Mouse (Mus musculus): ENCODE results near the gene Syngr1. TPM values are rescaled to one million over a fixed set of nuclear protein-coding genes. Genes with fewer than 3 reads are reported as not detected.

The Syngr1 gene
- total and polyA plus RNA-seq, 3 experiments: 44.2 to 86.9 (median 74.6) TPM

- Histone ChIP-seq H3K27me3 (ENCODE audit: insufficient read depth, low read length) (no peaks in the 10 kb centered on the region), H3K4me3 (ENCODE audit: low read depth, low read length) (no peak overlapping the region; the same call in 1 of the 2 replicates), H3K36me3 (replicated peaks) (peaks cover 95% of the 10 kb centered on the region), H3K4me1 (ENCODE audit: insufficient read depth, low read depth, low read length) (peaks cover 35% of the 10 kb centered on the region), H3K9me3 (replicated peaks) (no peaks in the 10 kb centered on the region)
- DNase-seq (ENCODE audit: low spot score) (peak; percentile 48), ATAC-seq (ENCODE audit: extremely low read depth, insufficient number of reproducible peaks, low FRiP score, poor library complexity, severe bottlenecking) (no peak)
- no peak for TF ChIP-seq GATA1 (IDR thresholded peaks at IDR 0.05; ENCODE audit: borderline replicate concordance, low read length)
- no peak for TF ChIP-seq GATA2 (IDR thresholded peaks at IDR 0.05; ENCODE audit: borderline replicate concordance, low read depth, low read length)
- TF ChIP-seq CTCF (IDR thresholded peaks at IDR 0.05; ENCODE audit: low read depth, low read length): no peak
- no peak for TF ChIP-seq TAL1 (conservative IDR thresholded peaks at IDR 0.05; ENCODE audit: low read depth, low read length)
- TF ChIP-seq POLR2AphosphoS5 (IDR thresholded peaks at IDR 0.05; ENCODE audit: insufficient replicate concordance, low read depth, low read length): no peak
These were observed 55.0 kb downstream of the Syngr1 start for GRCm38 (mm10) chr15:80146153-80146552.

- no peaks in the 10 kb centered on the region for H3K9me3 ChIP-seq (replicated peaks)
- no peaks in the 10 kb centered on the region for H3K27me3 ChIP-seq (ENCODE audit: insufficient read depth, low read length)
- H3K4me3 ChIP-seq (ENCODE audit: low read depth, low read length): no peak overlapping the region
- H3K36me3 ChIP-seq (replicated peaks): peaks cover 94% of the 10 kb centered on the region
- peaks cover 35% of the 10 kb centered on the region for H3K4me1 ChIP-seq (ENCODE audit: insufficient read depth, low read depth, low read length)
- no peak for ATAC-seq (ENCODE audit: extremely low read depth, insufficient number of reproducible peaks, low FRiP score, poor library complexity, severe bottlenecking)
- TF ChIP-seq CTCF (IDR thresholded peaks at IDR 0.05; ENCODE audit: low read depth, low read length) (no peak), GATA1 (IDR thresholded peaks at IDR 0.05; ENCODE audit: borderline replicate concordance, low read length) (no peak), TAL1 (conservative IDR thresholded peaks at IDR 0.05; ENCODE audit: low read depth, low read length) (no peak), POLR2AphosphoS5 (IDR thresholded peaks at IDR 0.05; ENCODE audit: insufficient replicate concordance, low read depth, low read length) (no peak), GATA2 (IDR thresholded peaks at IDR 0.05; ENCODE audit: borderline replicate concordance, low read depth, low read length) (no peak)
- DNase-seq (ENCODE audit: low spot score): no peak
These were observed 56.0 kb downstream of the Syngr1 start for GRCm38 (mm10) chr15:80147090-80147489.

- Histone ChIP-seq H3K27me3 (ENCODE audit: insufficient read depth, low read length) (no peaks in the 10 kb centered on the region), H3K36me3 (replicated peaks) (peaks cover 94% of the 10 kb centered on the region), H3K4me3 (ENCODE audit: low read depth, low read length) (no peak overlapping the region), H3K4me1 (ENCODE audit: insufficient read depth, low read depth, low read length) (peaks cover 35% of the 10 kb centered on the region), H3K9me3 (replicated peaks) (no peaks in the 10 kb centered on the region)
- TF ChIP-seq CTCF (IDR thresholded peaks at IDR 0.05; ENCODE audit: low read depth, low read length) (no peak), GATA2 (IDR thresholded peaks at IDR 0.05; ENCODE audit: borderline replicate concordance, low read depth, low read length) (no peak), TAL1 (conservative IDR thresholded peaks at IDR 0.05; ENCODE audit: low read depth, low read length) (no peak), GATA1 (IDR thresholded peaks at IDR 0.05; ENCODE audit: borderline replicate concordance, low read length) (no peak), POLR2AphosphoS5 (IDR thresholded peaks at IDR 0.05; ENCODE audit: insufficient replicate concordance, low read depth, low read length) (no peak; the same call in 1 of the 2 replicates)
- ATAC-seq (ENCODE audit: extremely low read depth, insufficient number of reproducible peaks, low FRiP score, poor library complexity, severe bottlenecking) (no peak), DNase-seq (ENCODE audit: low spot score) (no peak)
These were observed 56.4 kb downstream of the Syngr1 start for GRCm38 (mm10) chr15:80147511-80147910.

- H3K4me3 ChIP-seq (ENCODE audit: low read depth, low read length): no peak overlapping the region
- H3K9me3 ChIP-seq (replicated peaks): no peaks in the 10 kb centered on the region
- no peaks in the 10 kb centered on the region for H3K27me3 ChIP-seq (ENCODE audit: insufficient read depth, low read length)
- peaks cover 94% of the 10 kb centered on the region for H3K36me3 ChIP-seq (replicated peaks)
- no peak for ATAC-seq (ENCODE audit: extremely low read depth, insufficient number of reproducible peaks, low FRiP score, poor library complexity, severe bottlenecking)
- peaks cover 30% of the 10 kb centered on the region for H3K4me1 ChIP-seq (ENCODE audit: insufficient read depth, low read depth, low read length)
- DNase-seq (ENCODE audit: low spot score): no peak
- TF ChIP-seq TAL1 (conservative IDR thresholded peaks at IDR 0.05; ENCODE audit: low read depth, low read length) (no peak), POLR2AphosphoS5 (IDR thresholded peaks at IDR 0.05; ENCODE audit: insufficient replicate concordance, low read depth, low read length) (no peak), GATA1 (IDR thresholded peaks at IDR 0.05; ENCODE audit: borderline replicate concordance, low read length) (no peak), GATA2 (IDR thresholded peaks at IDR 0.05; ENCODE audit: borderline replicate concordance, low read depth, low read length) (no peak), CTCF (IDR thresholded peaks at IDR 0.05; ENCODE audit: low read depth, low read length) (no peak)
These were observed 57.4 kb downstream of the Syngr1 start for GRCm38 (mm10) chr15:80148565-80148964.

- ATAC-seq (ENCODE audit: extremely low read depth, insufficient number of reproducible peaks, low FRiP score, poor library complexity, severe bottlenecking): no peak
These were observed 58.4 kb downstream of the Syngr1 start for GRCm38 (mm10) chr15:80149517-80149916.

GRCm38 (mm10) chr15:80152663-80153062, 61.5 kb downstream of the Syngr1 start:
- Histone ChIP-seq H3K4me1 (ENCODE audit: insufficient read depth, low read depth, low read length) (peaks cover 23% of the 10 kb centered on the region), H3K36me3 (replicated peaks) (peaks cover 99% of the 10 kb centered on the region), H3K27me3 (ENCODE audit: insufficient read depth, low read length) (no peaks in the 10 kb centered on the region), H3K9me3 (replicated peaks) (no peaks in the 10 kb centered on the region), H3K4me3 (ENCODE audit: low read depth, low read length) (no peak overlapping the region)
- TF ChIP-seq TAL1 (conservative IDR thresholded peaks at IDR 0.05; ENCODE audit: low read depth, low read length): no peak
- no peak for TF ChIP-seq POLR2AphosphoS5 (IDR thresholded peaks at IDR 0.05; ENCODE audit: insufficient replicate concordance, low read depth, low read length)
- no peak for TF ChIP-seq CTCF (IDR thresholded peaks at IDR 0.05; ENCODE audit: low read depth, low read length)
- ATAC-seq (ENCODE audit: extremely low read depth, insufficient number of reproducible peaks, low FRiP score, poor library complexity, severe bottlenecking) (no peak), DNase-seq (ENCODE audit: low spot score) (no peak)

More at GRCm38 (mm10) chr15:80149517-80149916, 58.4 kb downstream of the Syngr1 start:
- Histone ChIP-seq H3K4me1 (ENCODE audit: insufficient read depth, low read depth, low read length) (peaks cover 28% of the 10 kb centered on the region), H3K4me3 (ENCODE audit: low read depth, low read length) (no peak overlapping the region), H3K9me3 (replicated peaks) (no peaks in the 10 kb centered on the region), H3K36me3 (replicated peaks) (peaks cover 94% of the 10 kb centered on the region), H3K27me3 (ENCODE audit: insufficient read depth, low read length) (no peaks in the 10 kb centered on the region)
- TF ChIP-seq TAL1 (conservative IDR thresholded peaks at IDR 0.05; ENCODE audit: low read depth, low read length): no peak
- TF ChIP-seq POLR2AphosphoS5 (IDR thresholded peaks at IDR 0.05; ENCODE audit: insufficient replicate concordance, low read depth, low read length): no peak
- no peak for TF ChIP-seq GATA2 (IDR thresholded peaks at IDR 0.05; ENCODE audit: borderline replicate concordance, low read depth, low read length)
- TF ChIP-seq CTCF (IDR thresholded peaks at IDR 0.05; ENCODE audit: low read depth, low read length): no peak
- TF ChIP-seq GATA1 (IDR thresholded peaks at IDR 0.05; ENCODE audit: borderline replicate concordance, low read length): no peak
- no peak for DNase-seq (ENCODE audit: low spot score)

Measured in G1E (cell line).